Mouse (Mus musculus) limb, embryonic 13.5 days (tissue): ENCODE data around the gene Tprgl. TPM values are rescaled to one million over a fixed set of nuclear protein-coding genes. Genes with fewer than 3 reads are reported as not detected.

Source experiments
- ATAC-seq: fragments of 200-750 bp; cut with Nextera tagmentation; 2 replicates; pipeline ENCODE4 v1.8.0; 2017; ENCODE audit warnings: low read depth, moderate number of reproducible peaks, moderate TSS enrichment; ENCODE audit not compliant: low FRiP score
- H3K27ac ChIP-seq: fragments of 300-500 bp; sonication (generic); 2 replicates; pipeline ENCODE4 v1.5.1; 2015; ENCODE audit warnings: inconsistent platforms, mild to moderate bottlenecking, moderate library complexity
- H3K27me3 ChIP-seq: fragments of 300-500 bp; sonication (generic); 2 replicates; pipeline ENCODE4 v1.6.1; 2015; ENCODE audit warnings: mild to moderate bottlenecking, inconsistent platforms
- H3K36me3 ChIP-seq: fragments of 300-500 bp; sonication (generic); 2 replicates; pipeline ENCODE4 v1.6.1; 2015; ENCODE audit warnings: inconsistent platforms, mild to moderate bottlenecking, moderate library complexity
- H3K4me1 ChIP-seq: fragments of 300-500 bp; sonication (generic); 2 replicates; pipeline ENCODE4 v1.6.1; 2015; ENCODE audit warnings: inconsistent platforms
- H3K4me2 ChIP-seq: fragments of 300-500 bp; sonication (generic); replicated peaks from 2 replicates; pipeline ENCODE4 v1.6.1; 2015; ENCODE audit warnings: inconsistent platforms, mild to moderate bottlenecking, moderate library complexity
- H3K4me3 ChIP-seq: fragments of 300-500 bp; sonication (generic); 2 replicates; pipeline ENCODE4 v1.5.1; 2015; ENCODE audit warnings: moderate library complexity, mild to moderate bottlenecking, inconsistent platforms
- H3K9ac ChIP-seq: fragments of 300-500 bp; sonication (generic); 2 replicates; pipeline ENCODE4 v1.6.1; 2015; ENCODE audit warnings: mild to moderate bottlenecking, inconsistent platforms
- H3K9me3 ChIP-seq: fragments of 300-500 bp; sonication (generic); 2 replicates; pipeline ENCODE4 v1.6.1; 2016; ENCODE audit warnings: inconsistent platforms
- WGBS: fragments of 180-500 bp; shearing (Covaris S2); methylation state at CpG from one replicate; pipeline ENCODE4 v1.1.7; 2015; 5-methylcytosine and 5-hydroxymethylcytosine counted together
- polyA plus RNA-seq: library from polyadenylated mRNA; unstranded; fragments of >200 nt; fragmentation: Nextera tagmentation; extraction: Ambion mirVana; gene quantifications from 2 replicates; pipeline ENCODE4 v1.2.1, GENCODE M21; 2015

Tprgl gene
- polyA plus RNA-seq, 1 experiment from 2014 or later = 118 TPM

DNA sequence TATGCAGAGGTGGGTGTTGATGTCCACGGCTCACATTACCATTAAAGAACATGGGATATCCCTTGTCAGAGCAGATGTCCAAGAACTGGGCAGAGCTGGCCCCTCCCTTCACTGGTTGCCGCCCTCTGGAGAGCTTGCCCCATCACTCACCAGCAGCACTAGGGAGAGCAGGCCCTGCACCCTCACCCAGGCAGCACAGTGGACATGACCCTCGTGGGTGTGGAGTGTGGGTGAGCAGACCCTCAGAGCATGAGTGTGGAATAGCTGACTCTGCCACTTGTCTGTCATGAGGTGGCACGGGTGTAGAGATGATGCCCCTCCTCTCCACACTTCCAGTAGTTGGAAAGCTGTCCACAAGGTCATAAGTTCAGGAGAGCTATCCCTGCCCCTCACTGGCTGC lies 25.7 kb downstream of the Tprgl start:
- 73% methylated on average over 4 of the region's 4 CpGs for WGBS
- no peak for ATAC-seq
- H3K4me2 ChIP-seq = no peak overlapping the region
- peaks cover 92% of the 10 kb centered on the region for H3K27me3 ChIP-seq
- no peak overlapping the region for H3K27ac ChIP-seq
- no peak overlapping the region for H3K4me3 ChIP-seq
- H3K36me3 ChIP-seq = no peaks in the 10 kb centered on the region
- no peak overlapping the region for H3K9ac ChIP-seq
- H3K4me1 ChIP-seq = peaks cover 6% of the 10 kb centered on the region
- H3K9me3 ChIP-seq = no peaks in the 10 kb centered on the region

DNA sequence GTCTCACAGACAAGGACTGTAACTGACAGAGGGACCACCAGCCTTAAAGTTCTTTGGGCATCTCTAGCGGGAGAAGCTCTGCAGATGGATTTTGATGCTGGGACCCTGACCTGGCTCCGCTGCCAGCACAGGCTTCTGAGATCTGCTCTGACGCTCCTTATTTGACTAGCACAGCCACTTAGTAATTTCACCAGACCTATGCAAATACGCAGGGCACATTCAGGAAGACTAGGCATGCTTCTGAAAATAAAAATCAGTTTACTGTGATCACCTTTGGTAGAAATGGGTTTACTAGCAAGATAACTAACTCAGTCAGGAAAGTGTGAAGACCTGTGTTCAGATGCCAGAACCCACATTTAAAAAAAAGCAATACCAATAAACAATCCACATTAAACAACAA lies 28.6 kb downstream of the Tprgl start:
- Histone ChIP-seq H3K9ac (no peak overlapping the region), H3K4me2 (no peak overlapping the region), H3K9me3 (no peaks in the 10 kb centered on the region), H3K27ac (no peak overlapping the region), H3K4me3 (no peak overlapping the region), H3K36me3 (no peaks in the 10 kb centered on the region), H3K4me1 (no peaks in the 10 kb centered on the region), H3K27me3 (peaks cover 76% of the 10 kb centered on the region)
- 78% methylated on average over 4 of the region's 4 CpGs for WGBS
- ATAC-seq = no peak

DNA sequence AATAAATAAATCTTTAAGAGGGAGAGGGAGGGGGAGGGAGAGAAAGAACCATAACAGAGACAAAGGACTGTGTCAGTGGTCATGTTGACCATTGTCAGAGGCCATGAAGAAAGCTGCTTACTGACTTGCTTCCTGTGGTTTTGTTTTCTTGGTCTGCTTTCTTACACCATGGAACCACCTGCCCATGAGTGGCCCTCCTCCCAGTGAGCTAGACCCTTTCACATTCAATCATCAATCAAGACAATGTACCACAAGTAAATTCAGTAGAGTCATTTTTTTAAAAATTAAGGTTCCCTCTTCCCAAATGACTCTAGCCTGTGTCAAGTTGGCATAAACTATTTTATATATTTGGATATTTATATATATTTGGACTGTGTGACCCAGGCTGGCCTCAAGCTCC lies 30.5 kb downstream of the Tprgl start:
- no peak overlapping the region for H3K4me3 ChIP-seq
- H3K4me1 ChIP-seq = no peaks in the 10 kb centered on the region
- no peak overlapping the region for H3K9ac ChIP-seq
- no peak for ATAC-seq
- peaks cover 63% of the 10 kb centered on the region for H3K27me3 ChIP-seq
- no peak overlapping the region for H3K27ac ChIP-seq
- no peaks in the 10 kb centered on the region for H3K36me3 ChIP-seq
- no peak overlapping the region for H3K4me2 ChIP-seq
- H3K9me3 ChIP-seq = no peaks in the 10 kb centered on the region

DNA sequence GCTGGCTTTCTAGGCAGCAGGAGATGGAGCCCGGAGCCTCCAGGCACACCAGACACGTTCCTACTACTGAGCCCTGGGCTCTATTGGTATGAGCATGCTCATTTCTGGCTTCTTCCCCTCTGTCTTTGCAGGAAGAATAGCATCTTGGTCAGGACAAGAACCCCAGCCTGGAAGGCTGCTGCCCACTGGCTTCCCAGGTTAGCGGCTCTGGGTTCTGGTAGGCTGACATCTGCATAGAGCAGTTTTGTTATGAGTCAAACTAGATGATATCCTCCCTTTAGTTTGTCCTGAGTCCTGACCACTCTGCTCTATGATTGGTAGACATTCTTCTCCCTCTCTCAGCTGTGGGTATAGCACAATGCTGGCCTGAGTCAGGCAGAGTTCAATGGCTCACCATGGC lies 33.2 kb downstream of the Tprgl start:
- WGBS = 61% methylated on average over 3 of the region's 3 CpGs
- no peak overlapping the region for H3K9ac ChIP-seq
- no peak overlapping the region for H3K4me3 ChIP-seq
- H3K27me3 ChIP-seq = peaks cover 62% of the 10 kb centered on the region
- H3K4me2 ChIP-seq = no peak overlapping the region
- H3K9me3 ChIP-seq = no peaks in the 10 kb centered on the region
- no peaks in the 10 kb centered on the region for H3K4me1 ChIP-seq
- no peaks in the 10 kb centered on the region for H3K36me3 ChIP-seq
- H3K27ac ChIP-seq = no peak overlapping the region
- no peak for ATAC-seq

DNA sequence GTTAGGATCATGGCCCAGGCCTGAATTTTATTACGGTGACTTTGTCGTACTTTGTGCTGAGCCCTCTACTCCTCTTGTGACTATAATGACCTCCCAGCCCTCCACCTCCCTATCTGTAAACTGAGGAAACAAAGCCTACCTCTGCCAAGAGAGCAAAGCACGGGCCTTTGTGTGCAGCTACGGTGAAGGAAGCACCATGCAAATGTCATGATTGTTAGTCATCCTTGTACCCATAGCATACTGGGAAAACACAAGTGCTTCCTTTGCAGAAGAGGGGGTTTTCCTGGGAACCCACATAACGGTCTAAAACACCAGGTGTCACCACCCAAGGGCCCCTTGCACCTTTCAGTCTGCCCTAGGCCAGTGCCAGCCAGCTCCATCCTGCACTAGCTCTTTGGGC lies 35.3 kb downstream of the Tprgl start:
- peaks cover 54% of the 10 kb centered on the region for H3K27me3 ChIP-seq
- no peaks in the 10 kb centered on the region for H3K4me1 ChIP-seq
- no peak overlapping the region for H3K27ac ChIP-seq
- no peaks in the 10 kb centered on the region for H3K36me3 ChIP-seq
- no peak for ATAC-seq
- no peak overlapping the region for H3K4me3 ChIP-seq
- 72% methylated on average over 5 of the region's 5 CpGs for WGBS
- H3K4me2 ChIP-seq = no peak overlapping the region
- H3K9me3 ChIP-seq = no peaks in the 10 kb centered on the region
- no peak overlapping the region for H3K9ac ChIP-seq

DNA sequence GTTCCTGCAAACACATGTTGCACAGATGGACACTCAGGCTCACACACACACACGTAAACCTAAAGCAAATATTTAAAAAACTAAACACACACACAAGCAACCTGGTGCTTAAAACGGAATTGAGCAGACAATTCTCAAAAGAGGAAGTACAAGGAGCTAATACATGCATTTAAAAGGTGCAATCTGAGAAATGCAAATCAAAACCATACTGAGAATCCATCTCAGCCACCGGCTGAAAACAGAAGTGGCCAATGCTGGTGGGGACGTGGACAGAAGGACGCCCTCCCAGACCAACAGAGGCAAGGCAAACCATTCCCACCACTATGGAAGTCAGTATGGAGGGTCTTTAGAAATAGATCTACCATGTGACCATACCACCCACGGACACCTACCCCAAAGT lies 36.9 kb downstream of the Tprgl start:
- Histone ChIP-seq H3K4me3 (no peak overlapping the region), H3K36me3 (no peaks in the 10 kb centered on the region), H3K27me3 (peaks cover 46% of the 10 kb centered on the region), H3K27ac (no peak overlapping the region), H3K9me3 (no peaks in the 10 kb centered on the region), H3K9ac (no peak overlapping the region), H3K4me1 (no peaks in the 10 kb centered on the region), H3K4me2 (no peak overlapping the region)
- no peak for ATAC-seq
- 69% methylated on average over 6 of the region's 6 CpGs for WGBS

DNA sequence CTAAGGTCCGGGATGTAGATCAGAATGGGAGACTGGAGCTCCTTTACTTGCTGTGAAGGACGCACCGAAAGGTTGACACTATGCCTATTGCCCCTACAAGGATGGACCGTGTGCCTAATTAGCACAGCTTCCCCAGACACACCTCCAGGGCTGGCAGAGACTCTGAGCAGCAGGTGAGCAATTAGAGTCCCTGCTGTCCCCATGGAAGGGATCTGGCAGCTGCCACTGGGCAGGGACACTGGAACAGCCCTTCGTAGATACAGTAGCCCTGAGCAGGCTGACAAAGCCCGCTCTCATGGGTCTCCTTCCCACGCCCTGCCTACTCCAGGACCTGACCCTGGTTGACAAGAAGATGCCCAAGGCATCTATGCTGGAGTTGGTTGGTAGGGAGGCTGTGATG lies 38.1 kb downstream of the Tprgl start:
- no peaks in the 10 kb centered on the region for H3K9me3 ChIP-seq
- H3K27ac ChIP-seq = no peak overlapping the region
- no peak overlapping the region for H3K4me2 ChIP-seq
- no peak overlapping the region for H3K4me3 ChIP-seq
- 72% methylated on average over 7 of the region's 7 CpGs for WGBS
- no peak for ATAC-seq
- no peak overlapping the region for H3K9ac ChIP-seq
- H3K27me3 ChIP-seq = peaks cover 43% of the 10 kb centered on the region
- no peaks in the 10 kb centered on the region for H3K36me3 ChIP-seq
- H3K4me1 ChIP-seq = no peaks in the 10 kb centered on the region

DNA sequence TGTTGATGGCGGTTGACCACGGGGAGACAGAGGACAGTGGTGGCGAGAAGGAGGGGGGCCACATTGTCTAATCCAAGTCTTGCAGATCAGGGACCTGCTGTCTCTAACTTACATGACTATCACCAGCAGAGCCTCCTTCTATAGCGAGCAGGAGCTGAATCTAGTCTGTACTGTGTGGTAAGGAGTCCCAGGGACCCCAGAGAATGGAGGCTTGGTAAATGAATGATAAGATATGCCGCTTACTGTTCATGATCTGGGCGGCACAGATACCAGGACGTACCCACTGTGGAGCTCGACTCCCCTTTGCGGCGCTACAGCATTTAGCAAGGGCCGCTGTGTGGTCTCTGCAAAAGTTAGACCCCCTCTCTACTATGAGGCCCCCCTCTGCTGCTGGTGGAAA lies 38.7 kb downstream of the Tprgl start:
- Histone ChIP-seq H3K4me2 (no peak overlapping the region), H3K27ac (no peak overlapping the region), H3K4me1 (no peaks in the 10 kb centered on the region), H3K9me3 (no peaks in the 10 kb centered on the region), H3K9ac (no peak overlapping the region), H3K36me3 (no peaks in the 10 kb centered on the region), H3K27me3 (peaks cover 38% of the 10 kb centered on the region), H3K4me3 (no peak overlapping the region)
- 79% methylated on average over 11 of the region's 11 CpGs for WGBS
- ATAC-seq = no peak

DNA sequence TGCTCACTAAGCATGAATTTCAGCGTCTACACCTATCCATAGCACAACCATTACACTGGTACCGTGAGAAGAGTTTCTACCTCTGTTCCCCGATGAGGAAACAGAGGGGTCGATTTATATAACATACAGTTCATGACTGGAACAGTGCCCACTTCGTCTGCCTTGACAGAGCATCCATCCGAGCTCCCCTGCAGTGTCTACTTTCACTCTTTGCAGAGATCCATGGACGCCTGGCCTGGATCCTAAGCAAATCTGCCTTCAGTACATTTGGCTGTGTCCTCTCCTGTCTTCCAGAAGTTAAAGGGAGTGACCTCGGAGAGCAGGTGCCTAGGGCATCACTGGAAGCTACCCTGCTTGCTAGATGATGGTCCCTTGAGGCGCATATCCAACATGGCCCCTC lies 41.3 kb downstream of the Tprgl start:
- Histone ChIP-seq H3K4me1 (no peaks in the 10 kb centered on the region), H3K4me3 (no peak overlapping the region), H3K36me3 (no peaks in the 10 kb centered on the region), H3K9ac (no peak overlapping the region), H3K9me3 (no peaks in the 10 kb centered on the region), H3K4me2 (no peak overlapping the region), H3K27ac (no peak overlapping the region), H3K27me3 (peaks cover 30% of the 10 kb centered on the region)
- ATAC-seq = no peak
- WGBS = 79% methylated on average over 9 of the region's 9 CpGs

DNA sequence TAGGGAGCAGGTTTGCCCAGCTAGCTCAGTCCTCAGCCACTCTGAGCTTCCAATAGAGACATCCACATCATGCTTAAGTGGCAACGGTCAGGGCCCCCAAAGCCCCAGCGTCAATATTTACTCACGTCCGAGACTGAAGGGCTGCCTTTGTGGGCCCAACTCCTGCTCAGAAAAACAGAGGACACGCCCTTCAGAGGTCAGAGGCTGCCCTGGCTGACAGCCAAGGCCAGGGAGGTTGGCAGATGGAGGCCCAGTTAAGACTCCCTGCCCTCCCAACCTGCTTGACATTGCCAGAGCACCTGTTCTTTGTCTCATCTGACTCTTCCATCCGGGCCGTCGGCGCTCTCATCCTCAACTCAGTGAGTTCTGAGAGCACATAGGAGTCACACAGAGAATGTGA lies 41.7 kb downstream of the Tprgl start:
- WGBS = 71% methylated on average over 9 of the region's 9 CpGs
- no peak overlapping the region for H3K27ac ChIP-seq
- H3K9ac ChIP-seq = no peak overlapping the region
- H3K27me3 ChIP-seq = peaks cover 26% of the 10 kb centered on the region
- no peak for ATAC-seq
- H3K36me3 ChIP-seq = no peaks in the 10 kb centered on the region
- H3K4me1 ChIP-seq = no peaks in the 10 kb centered on the region
- no peak overlapping the region for H3K4me3 ChIP-seq
- H3K9me3 ChIP-seq = no peaks in the 10 kb centered on the region
- no peak overlapping the region for H3K4me2 ChIP-seq

DNA sequence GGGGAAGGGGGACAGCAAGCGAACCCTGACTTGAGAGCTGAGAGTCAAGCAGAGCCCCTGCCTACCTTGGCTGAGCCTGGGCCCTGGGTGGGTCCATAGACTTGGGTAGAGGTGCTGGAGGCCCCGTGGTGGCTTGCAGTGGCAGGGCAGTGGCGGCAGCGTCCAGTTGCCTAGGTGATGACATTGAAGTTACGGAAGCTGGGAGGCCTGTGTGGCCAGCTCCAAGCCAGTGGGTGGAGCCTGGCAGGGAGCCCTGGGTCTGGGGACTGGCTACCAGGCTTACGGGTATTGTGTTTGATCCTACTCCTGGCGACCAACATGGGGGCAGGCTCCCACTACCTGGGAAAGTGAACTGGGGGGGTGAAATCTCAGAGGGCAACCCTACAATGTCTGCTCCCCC lies 44.0 kb downstream of the Tprgl start:
- Histone ChIP-seq H3K27me3 (peaks cover 3% of the 10 kb centered on the region; the same call in 1 of the 2 replicates), H3K4me3 (no peak overlapping the region), H3K9me3 (no peaks in the 10 kb centered on the region), H3K9ac (no peak overlapping the region), H3K4me1 (no peaks in the 10 kb centered on the region), H3K36me3 (no peaks in the 10 kb centered on the region), H3K4me2 (no peak overlapping the region), H3K27ac (no peak overlapping the region)
- no peak for ATAC-seq
- 57% methylated on average over 7 of the region's 7 CpGs for WGBS

DNA sequence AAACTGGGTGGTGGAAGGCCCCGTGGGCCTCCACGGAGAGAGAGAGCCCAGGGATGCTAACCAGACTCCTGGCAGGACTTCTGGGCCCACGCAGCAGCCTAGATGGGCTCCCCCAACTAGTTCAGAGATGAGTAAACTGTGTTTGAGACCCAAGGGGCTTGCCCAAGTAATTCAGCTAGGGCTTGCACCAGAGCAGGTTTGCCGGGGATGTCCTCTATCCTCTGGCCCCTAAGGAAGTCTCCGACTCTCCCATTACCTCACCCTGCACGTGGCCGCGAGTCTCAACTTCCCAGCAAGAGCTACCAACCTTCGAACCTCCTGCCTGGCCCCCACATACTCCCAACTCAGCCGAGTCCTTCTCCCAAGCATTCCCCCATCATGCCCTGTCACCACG lies 50.6 kb downstream of the Tprgl start:
- Histone ChIP-seq H3K4me2 (no peak overlapping the region), H3K4me3 (no peak overlapping the region), H3K36me3 (no peaks in the 10 kb centered on the region), H3K9ac (no peak overlapping the region), H3K9me3 (no peaks in the 10 kb centered on the region), H3K4me1 (peaks cover 4% of the 10 kb centered on the region), H3K27me3 (peaks cover 53% of the 10 kb centered on the region), H3K27ac (no peak overlapping the region)
- no peak for ATAC-seq
- WGBS = 79% methylated on average over 11 of the region's 11 CpGs

DNA sequence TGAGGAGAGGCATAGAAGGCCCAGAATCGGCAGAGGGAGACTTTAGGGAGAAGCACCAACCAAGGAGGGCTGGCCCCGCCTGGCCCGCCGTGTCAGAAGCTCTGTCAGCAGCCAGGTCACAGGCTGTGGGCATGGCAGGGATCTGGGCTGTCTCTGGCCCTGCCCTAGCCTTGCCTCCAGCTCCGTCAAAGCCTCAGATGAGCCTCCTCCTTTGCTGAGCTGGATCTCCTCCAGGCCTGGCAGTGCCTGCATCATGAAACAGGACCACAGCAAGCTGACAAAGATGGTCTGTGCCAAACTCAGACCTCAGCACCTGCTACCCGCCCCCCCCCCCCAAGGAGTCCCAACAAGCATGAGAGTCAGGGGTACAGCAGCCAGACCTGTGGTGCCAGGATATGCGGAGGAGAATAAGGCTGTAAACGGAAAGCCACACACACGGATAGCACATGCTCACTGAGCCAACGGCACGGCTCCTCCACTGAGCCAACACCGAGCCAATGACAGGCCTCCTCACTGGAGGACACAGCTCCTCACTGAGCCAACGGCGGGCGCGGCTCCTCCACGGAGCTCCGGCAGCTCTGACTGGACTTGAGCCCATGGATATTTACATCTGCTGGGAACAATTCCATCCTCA lies 51.1 kb downstream of the Tprgl start:
- Histone ChIP-seq H3K4me3 (no peak overlapping the region), H3K27me3 (peaks cover 59% of the 10 kb centered on the region), H3K9ac (no peak overlapping the region; the same call in 1 of the 2 replicates), H3K4me2 (no peak overlapping the region), H3K36me3 (no peaks in the 10 kb centered on the region), H3K9me3 (no peaks in the 10 kb centered on the region), H3K4me1 (peaks cover 4% of the 10 kb centered on the region), H3K27ac (no peak overlapping the region)
- no peak for ATAC-seq
- 54% methylated on average over 18 of the region's 18 CpGs for WGBS
